Mouse (Mus musculus): Measurements from ENCODE around the gene Phkb. TPM values are rescaled to one million over a fixed set of nuclear protein-coding genes. Genes with fewer than 3 reads are reported as not detected.
A peak's percentile ranks its signal among the peaks of the same experiment; 100 is the strongest.
"Not testable (repeated sequence)": the region's sequence is repeated elsewhere in the genome, so short reads cannot be mapped to it uniquely, and the experiment has no call there.

The Phkb gene
- 43.3 and 44.2 TPM in 2 replicates for polyA plus RNA-seq (2015; fragmentation: Nextera tagmentation; extraction: Ambion mirVana)

DNA sequence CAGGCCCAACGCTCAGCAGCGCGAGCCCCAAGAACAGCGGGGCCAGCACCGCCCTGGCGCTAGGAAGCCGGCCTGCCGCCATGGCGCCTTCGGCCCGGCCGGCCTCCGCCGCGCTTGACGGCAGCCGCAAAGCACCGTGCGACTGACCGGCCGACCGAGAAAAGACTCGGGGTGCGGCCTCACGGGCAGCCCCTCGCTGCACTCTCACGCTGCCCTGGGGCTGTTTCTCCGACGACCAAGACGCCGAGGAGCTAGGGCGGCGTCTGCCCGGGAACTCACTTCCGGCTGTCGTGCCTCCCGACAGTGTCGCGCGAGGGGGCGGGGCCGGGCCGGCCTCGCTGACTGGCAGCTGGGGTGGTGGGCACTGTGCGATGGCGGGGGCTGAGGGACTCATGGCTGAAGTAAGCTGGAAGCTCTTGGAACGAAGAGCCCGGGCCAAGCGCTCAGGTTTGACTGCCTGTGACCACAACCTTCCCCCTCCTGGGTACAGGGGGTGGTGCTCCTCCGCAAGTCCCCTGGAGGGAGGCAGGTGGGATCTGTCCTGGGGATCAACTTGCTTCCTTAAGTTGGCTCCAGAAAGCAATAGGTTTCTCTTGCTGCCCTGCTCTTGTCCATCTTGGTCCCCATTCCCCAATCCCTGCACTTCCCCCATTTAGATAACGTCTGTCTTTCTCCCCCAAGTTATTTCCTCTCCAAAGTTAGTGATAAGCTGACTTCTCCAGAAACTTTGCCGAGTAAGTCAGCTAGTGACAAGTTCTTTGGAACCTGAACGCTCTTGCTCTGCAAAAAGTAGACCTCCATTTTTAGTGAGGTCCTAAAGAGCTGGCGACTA, at the start of gene Phkb, which contains the start of gene Itfg1:
Phkb (plus strand) TSS at position 303 of the 832 bp plus-strand sequence.
Itfg1 (minus strand) TSS at position 265 of the 832 bp plus-strand sequence.
- Histone ChIP-seq H3K36me3 (peaks cover 22% of the 10 kb centered on the region), H3K4me2 (peak within 1 kb of the TSS; percentile 88), H3K4me3 (peak within 1 kb of the TSS; percentile 92), H3K9ac (peak within 1 kb of the TSS; percentile 96), H3K27me3 (replicated peaks) (no peaks in the 10 kb centered on the region), H3K4me1 (peaks cover 23% of the 10 kb centered on the region), H3K9me3 (peaks cover 2% of the 10 kb centered on the region; the same call in 1 of the 2 replicates), H3K27ac (replicated peaks) (peak within 1 kb of the TSS; percentile 98)
- WGBS, result under 1% methylated on average over 50 of the region's 54 CpGs
- ATAC-seq (ENCODE audit: extremely low read depth, insufficient number of reproducible peaks, low FRiP score, low TSS enrichment), result peak; percentile 92

DNA sequence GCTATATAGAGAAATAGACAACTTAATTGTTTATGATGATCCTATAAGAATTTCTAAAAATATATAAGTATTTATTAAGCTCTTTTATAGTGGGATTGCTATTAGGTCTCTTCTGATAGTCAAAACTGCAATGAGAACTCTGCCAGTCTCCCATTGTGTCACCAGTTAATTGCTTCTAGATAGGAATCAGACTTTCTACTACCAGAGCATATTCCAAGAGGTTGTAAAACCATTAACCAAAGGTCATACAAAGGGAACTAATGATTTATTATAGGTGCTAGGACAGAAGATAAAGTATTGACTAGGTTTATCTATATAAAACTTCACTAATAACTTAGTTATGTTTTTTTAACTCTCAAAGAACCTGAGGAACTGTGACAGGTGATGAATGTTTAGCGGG, 44.4 kb upstream of the Phkb start:
- H3K4me3 ChIP-seq; ATAC-seq (ENCODE audit: extremely low read depth, insufficient number of reproducible peaks, low FRiP score, low TSS enrichment); H3K4me2 ChIP-seq; H3K9me3 ChIP-seq; H3K9ac ChIP-seq; H3K27me3 ChIP-seq (replicated peaks); H3K4me1 ChIP-seq; H3K27ac ChIP-seq (replicated peaks): not testable (repeated sequence)
- H3K36me3 ChIP-seq, result peaks cover 34% of the 10 kb centered on the region
- WGBS, result 91% methylated on average over 1 of the region's 1 CpGs

DNA sequence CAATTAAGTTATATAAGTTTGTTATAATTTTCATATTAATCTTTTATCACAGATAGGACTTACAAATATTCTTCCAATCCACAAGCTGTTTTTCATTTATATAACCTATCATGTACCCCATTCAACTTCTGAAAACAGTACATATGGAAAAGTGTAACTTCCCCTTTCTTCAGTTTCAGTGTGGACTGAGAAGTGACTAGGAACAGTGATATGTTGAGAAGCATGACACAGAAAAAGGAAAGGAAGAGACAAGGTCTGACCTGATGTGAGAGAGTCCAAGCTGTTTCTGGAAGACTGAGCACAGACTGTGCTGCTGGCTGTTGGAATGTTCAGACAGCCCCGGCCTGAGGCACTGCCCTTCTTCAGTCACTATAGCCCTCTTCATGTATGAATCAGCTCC, 40.6 kb upstream of the Phkb start:
- Histone ChIP-seq H3K27me3 (replicated peaks) (no peaks in the 10 kb centered on the region), H3K9me3 (no peaks in the 10 kb centered on the region), H3K4me2 (no peak overlapping the region), H3K4me3 (no peak overlapping the region), H3K27ac (replicated peaks) (no peak overlapping the region), H3K4me1 (no peaks in the 10 kb centered on the region), H3K36me3 (peaks cover 24% of the 10 kb centered on the region), H3K9ac (no peak overlapping the region)
- ATAC-seq (ENCODE audit: extremely low read depth, insufficient number of reproducible peaks, low FRiP score, low TSS enrichment), result no peak
- 95% methylated on average over 1 of the region's 1 CpGs for WGBS

DNA sequence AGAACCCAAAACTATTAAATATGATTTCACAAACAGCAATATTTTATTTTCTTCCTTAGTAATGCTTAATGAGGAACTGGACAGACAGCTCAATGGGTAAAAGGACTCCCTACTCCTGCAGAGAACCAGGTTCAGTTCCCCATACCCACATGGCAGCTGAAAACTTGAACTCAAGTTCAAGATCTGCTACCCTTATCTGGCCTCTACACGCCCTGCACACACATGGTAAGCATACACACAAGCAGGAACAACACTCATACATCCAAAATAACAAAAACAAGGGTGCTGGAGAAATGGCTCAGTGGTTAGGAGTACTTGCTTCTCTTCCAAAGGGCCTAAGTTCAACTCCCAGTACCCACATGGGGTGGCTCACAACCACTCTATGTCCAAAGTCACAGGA, 39.4 kb upstream of the Phkb start:
- H3K4me1 ChIP-seq, result no peaks in the 10 kb centered on the region
- H3K27me3 ChIP-seq (replicated peaks), result no peaks in the 10 kb centered on the region
- H3K27ac ChIP-seq (replicated peaks), result no peak overlapping the region
- H3K4me2 ChIP-seq, result no peak overlapping the region
- no peak overlapping the region for H3K9ac ChIP-seq
- WGBS, result 79% methylated on average over 1 of the region's 1 CpGs
- H3K36me3 ChIP-seq, result peaks cover 17% of the 10 kb centered on the region
- no peak overlapping the region for H3K4me3 ChIP-seq
- H3K9me3 ChIP-seq, result no peaks in the 10 kb centered on the region
- ATAC-seq (ENCODE audit: extremely low read depth, insufficient number of reproducible peaks, low FRiP score, low TSS enrichment), result no peak

DNA sequence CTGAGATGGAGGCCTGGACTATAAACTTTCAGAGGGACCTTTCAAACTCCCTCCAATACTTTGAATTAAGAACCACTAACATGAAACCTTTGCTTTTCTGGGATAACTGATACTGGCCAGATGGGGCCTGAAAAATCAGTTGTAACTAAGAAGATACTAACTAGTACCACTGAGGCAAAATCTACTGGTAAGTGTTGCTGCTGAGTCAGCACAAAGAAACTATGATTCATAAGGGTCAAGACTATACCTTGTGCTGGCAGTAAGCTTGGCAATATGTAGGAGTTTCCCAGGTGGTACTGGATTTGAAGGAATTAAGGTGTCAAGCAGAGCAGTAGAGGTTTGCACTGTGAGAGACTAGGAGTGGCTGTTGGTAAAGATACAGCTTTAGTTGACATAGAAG, 27.1 kb upstream of the Phkb start:
- no peaks in the 10 kb centered on the region for H3K27me3 ChIP-seq (replicated peaks)
- ATAC-seq (ENCODE audit: extremely low read depth, insufficient number of reproducible peaks, low FRiP score, low TSS enrichment), result no peak
- no peak overlapping the region for H3K4me3 ChIP-seq
- no peak overlapping the region for H3K27ac ChIP-seq (replicated peaks)
- no peaks in the 10 kb centered on the region for H3K9me3 ChIP-seq
- H3K9ac ChIP-seq, result no peak overlapping the region
- H3K4me2 ChIP-seq, result no peak overlapping the region
- 0 out of 2 replicates have a peak, but pooled peaks cover 4% of the 10 kb centered on the region for H3K4me1 ChIP-seq
- peaks cover 27% of the 10 kb centered on the region for H3K36me3 ChIP-seq

DNA sequence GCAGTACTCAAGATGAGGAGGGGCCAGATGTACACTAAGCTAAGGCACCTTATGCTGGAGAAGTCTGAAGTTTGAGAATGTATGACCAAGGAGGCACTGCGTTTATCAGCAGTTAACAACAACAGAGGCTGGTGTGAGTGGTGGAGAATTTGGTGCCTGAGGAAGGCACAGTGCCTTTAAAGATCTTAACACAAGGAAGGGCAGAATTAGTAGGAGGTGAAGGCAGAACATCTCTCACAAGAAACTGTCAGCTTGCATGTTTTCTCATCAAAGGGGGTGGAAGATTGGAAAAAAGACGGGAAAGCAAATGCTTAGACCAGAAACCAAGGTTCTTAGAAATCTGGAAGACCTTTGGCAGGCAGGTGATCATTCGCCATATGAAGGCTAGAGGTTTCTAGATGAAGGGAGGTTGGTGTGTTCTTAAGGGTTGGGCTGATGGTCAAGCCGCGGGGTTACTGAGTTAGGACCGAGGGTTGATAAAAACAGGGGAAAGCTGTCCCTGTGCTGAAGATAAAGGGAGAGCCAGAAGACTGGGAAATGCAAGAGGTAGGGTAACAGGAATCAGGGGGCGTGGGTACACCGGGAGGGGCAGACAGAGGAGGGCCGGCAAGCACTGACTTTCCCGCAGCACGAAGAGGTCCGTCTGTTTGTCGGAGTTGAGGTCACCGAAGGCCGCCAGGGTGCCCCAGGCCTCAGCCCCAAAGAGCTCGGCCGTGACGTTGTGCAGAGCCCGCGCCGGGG, 673 bp upstream of the Phkb start:
- H3K27me3 ChIP-seq (replicated peaks), result no peaks in the 10 kb centered on the region
- H3K4me3 ChIP-seq, result peak overlapping the region; percentile 92
- peak overlapping the region; percentile 98 for H3K27ac ChIP-seq (replicated peaks)
- peaks cover 23% of the 10 kb centered on the region for H3K4me1 ChIP-seq
- H3K36me3 ChIP-seq, result peaks cover 28% of the 10 kb centered on the region
- H3K4me2 ChIP-seq, result peak overlapping the region; percentile 88
- no peak for ATAC-seq (ENCODE audit: extremely low read depth, insufficient number of reproducible peaks, low FRiP score, low TSS enrichment)
- peak overlapping the region; percentile 96 for H3K9ac ChIP-seq
- WGBS, result under 1% methylated on average over 21 of the region's 21 CpGs
- peaks cover 2% of the 10 kb centered on the region; the same call in 1 of the 2 replicates for H3K9me3 ChIP-seq

DNA sequence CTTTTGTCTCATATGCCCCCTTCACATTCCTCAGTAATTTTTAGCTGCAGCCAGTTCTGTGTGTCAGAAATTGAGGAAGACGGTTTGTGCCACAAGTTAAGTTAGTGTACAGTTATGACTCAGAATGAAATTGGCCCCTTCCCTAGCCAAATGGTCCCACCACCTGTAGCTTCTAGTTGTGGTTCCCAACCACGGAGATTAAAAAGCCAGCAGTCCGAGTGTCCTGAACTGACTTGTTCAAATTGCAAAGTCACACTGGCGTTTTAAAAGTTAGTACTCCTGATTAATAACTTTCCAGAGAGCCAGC, 683 bp downstream of the Phkb start:
- Histone ChIP-seq H3K4me3 (peak overlapping the region; percentile 92), H3K27me3 (replicated peaks) (no peaks in the 10 kb centered on the region), H3K9me3 (peaks cover 2% of the 10 kb centered on the region; the same call in 1 of the 2 replicates), H3K4me1 (peaks cover 23% of the 10 kb centered on the region), H3K27ac (replicated peaks) (peak overlapping the region; percentile 98), H3K9ac (peak overlapping the region; percentile 96), H3K4me2 (peak overlapping the region; percentile 88), H3K36me3 (peaks cover 19% of the 10 kb centered on the region)
- no peak for ATAC-seq (ENCODE audit: extremely low read depth, insufficient number of reproducible peaks, low FRiP score, low TSS enrichment)
- WGBS, result 5% methylated on average over 4 of the region's 4 CpGs

DNA sequence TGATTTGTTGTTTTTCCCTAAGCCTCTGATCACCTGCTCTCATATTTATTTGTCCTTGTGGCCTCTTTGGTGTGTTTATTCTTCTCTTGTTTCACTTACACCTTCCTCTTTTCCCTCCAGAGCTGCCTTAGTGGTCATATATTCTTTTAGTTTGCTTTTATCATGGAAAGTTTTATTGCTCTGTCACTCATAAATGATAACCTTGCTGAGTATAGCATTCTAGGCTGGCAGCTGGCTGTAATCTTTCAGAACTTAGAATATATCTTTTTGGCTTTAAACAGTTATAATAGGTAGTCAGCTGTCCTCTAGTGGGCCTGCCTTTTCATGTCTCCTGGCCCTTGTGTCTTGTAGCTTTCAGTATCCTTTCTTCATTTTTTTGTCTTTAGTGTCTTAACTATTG, 5.1 kb downstream of the Phkb start:
- H3K27ac ChIP-seq (replicated peaks), result no peak overlapping the region
- ATAC-seq (ENCODE audit: extremely low read depth, insufficient number of reproducible peaks, low FRiP score, low TSS enrichment), result no peak
- no peak overlapping the region for H3K9ac ChIP-seq
- peaks cover 11% of the 10 kb centered on the region for H3K36me3 ChIP-seq
- H3K4me2 ChIP-seq, result no peak overlapping the region
- no peak overlapping the region for H3K4me3 ChIP-seq
- H3K27me3 ChIP-seq (replicated peaks), result no peaks in the 10 kb centered on the region
- H3K4me1 ChIP-seq, result peaks cover 12% of the 10 kb centered on the region; the same call in 1 of the 2 replicates
- peaks cover 2% of the 10 kb centered on the region; the same call in 1 of the 2 replicates for H3K9me3 ChIP-seq

DNA sequence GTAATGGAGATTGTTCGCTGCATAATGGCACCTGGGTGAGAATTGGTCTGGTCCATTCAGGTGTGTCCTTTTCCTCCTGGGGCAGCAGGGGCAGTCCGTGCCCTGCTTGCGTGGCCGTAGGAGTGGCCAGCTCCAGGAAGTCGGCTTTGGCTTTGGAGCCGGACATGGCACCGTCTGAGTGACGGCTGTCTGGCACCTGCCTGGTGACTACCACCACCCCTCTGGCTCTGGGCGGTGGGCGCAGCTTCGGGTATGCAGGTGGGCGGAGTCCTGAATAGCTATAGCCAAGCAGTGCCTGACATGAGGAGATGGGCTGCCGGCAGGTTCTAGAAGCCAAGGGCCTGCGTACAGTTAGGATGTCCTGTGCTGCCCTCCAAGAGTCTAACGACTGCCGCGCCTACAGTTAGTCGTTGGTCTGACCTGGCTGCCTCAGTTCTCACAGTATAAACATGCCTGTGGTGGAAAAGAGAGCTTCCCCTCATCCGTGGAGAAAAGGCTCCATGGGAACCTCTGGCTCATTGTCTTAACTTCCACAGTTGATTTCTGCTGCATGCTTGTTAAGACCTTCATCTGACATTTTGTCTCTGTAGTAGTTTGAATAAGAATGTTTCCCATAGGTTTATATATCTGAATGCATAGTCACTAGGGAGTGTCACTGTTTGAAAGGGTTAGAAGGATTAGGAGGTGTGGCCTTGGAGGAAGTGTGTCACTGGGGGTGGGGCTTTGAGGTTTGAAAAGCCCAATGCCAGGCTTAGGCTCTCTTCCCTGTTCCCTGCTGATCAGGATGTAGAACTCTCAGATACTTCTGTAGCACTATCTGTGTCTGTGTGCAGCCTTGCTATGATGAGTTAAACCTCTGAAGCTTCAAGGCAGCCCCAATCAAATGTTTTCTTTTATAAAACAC, 13.7 kb downstream of the Phkb start:
- no peaks in the 10 kb centered on the region for H3K9me3 ChIP-seq
- peaks cover 13% of the 10 kb centered on the region for H3K36me3 ChIP-seq
- no peak overlapping the region for H3K9ac ChIP-seq
- H3K4me2 ChIP-seq, result no peak overlapping the region
- H3K4me3 ChIP-seq, result no peak overlapping the region
- H3K27me3 ChIP-seq (replicated peaks), result no peaks in the 10 kb centered on the region
- WGBS, result 87% methylated on average over 19 of the region's 19 CpGs
- no peak overlapping the region for H3K27ac ChIP-seq (replicated peaks)
- ATAC-seq (ENCODE audit: extremely low read depth, insufficient number of reproducible peaks, low FRiP score, low TSS enrichment), result no peak
- H3K4me1 ChIP-seq, result no peaks in the 10 kb centered on the region; the same call in 1 of the 2 replicates

DNA sequence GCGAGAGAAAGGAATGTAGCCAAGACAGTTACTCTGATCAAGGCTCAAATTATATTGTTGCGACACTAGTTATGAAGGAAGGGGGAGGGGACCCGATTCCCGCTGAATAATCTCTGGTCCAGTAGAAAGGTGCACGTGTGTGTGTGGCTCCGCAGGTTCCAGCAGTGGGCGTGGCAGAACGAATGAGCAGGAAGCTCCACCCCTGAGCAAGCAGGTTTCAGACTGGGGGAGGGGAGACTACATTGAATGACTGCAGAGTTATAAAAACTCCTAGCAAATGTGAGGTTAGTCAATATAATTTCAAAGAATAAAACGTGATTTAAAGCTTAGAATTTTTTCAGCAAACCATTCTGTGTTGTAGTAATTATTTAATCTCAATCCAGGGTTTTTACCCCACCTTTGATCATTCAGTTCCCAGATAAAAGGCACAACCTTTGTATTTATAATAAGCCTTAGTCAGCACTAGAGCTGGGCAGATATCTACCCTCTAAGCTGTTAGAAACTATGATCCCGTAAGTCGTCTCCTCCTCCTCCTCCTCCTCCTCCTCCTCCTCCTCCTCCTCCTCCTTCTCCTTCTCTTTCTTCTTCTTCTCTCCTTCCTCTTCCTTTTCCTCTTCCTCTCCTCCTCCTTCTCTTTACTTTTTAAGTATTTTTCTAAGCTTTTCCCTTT, 16.6 kb downstream of the Phkb start:
- WGBS, result 56% methylated on average over 11 of the region's 11 CpGs
- not testable (repeated sequence) for H3K4me3 ChIP-seq; H3K4me2 ChIP-seq; H3K9ac ChIP-seq; H3K9me3 ChIP-seq; H3K4me1 ChIP-seq; H3K36me3 ChIP-seq; ATAC-seq (ENCODE audit: extremely low read depth, insufficient number of reproducible peaks, low FRiP score, low TSS enrichment); H3K27me3 ChIP-seq (replicated peaks); H3K27ac ChIP-seq (replicated peaks)
